7 mouse cellular contexts compared by ENCODE assay signal in genomic region chr7:141464603-141465201, GRCm38 (mm10). TPM values are rescaled to one million over a fixed set of nuclear protein-coding genes. Genes with fewer than 3 reads are reported as not detected.
DNase-seq lines count a peak whose midpoint lies in the region; ATAC-seq and TF ChIP-seq lines count a peak whose summit lies in the region.

No protein-coding gene starts in this region.

- no peaks in the 10 kb centered on the region for H3K36me3 ChIP-seq in testis, adult 2 months (ENCODE audit: control insufficient read depth, insufficient read depth, low read length)
- H3K36me3 ChIP-seq in forebrain, embryonic 15.5 days = peaks cover 4% of the 10 kb centered on the region; the same call in 1 of the 2 replicates
- peaks cover under 1% of the 10 kb centered on the region; the same call in 1 of the 2 replicates for H3K36me3 ChIP-seq in lung, postnatal 0 days (ENCODE audit: insufficient read depth, low read length)

- no peaks in the 10 kb centered on the region for H3K27me3 ChIP-seq in testis, adult 2 months (ENCODE audit: control insufficient read depth, insufficient read depth, low read length)
- peaks cover 69% of the 10 kb centered on the region for H3K27me3 ChIP-seq in forebrain, embryonic 15.5 days
- H3K27me3 ChIP-seq in lung, postnatal 0 days (replicated peaks; ENCODE audit: insufficient read depth, low read length) = no peaks in the 10 kb centered on the region; the same call in 1 of the 2 replicates

- peak overlapping the region; percentile 18 for H3K27ac ChIP-seq in testis, adult 2 months (ENCODE audit: control insufficient read depth, insufficient read depth, low read depth, low read length)
- H3K27ac ChIP-seq in forebrain, embryonic 15.5 days (replicated peaks) = no peak overlapping the region
- H3K27ac ChIP-seq in lung, postnatal 0 days (ENCODE audit: low read length) = peak overlapping the region; percentile 86

- no peak overlapping the region for H3K9ac ChIP-seq in forebrain, embryonic 15.5 days (replicated peaks)
- H3K9ac ChIP-seq in lung, postnatal 0 days (replicated peaks; ENCODE audit: low read depth) = peak overlapping the region; percentile 46

- 4% methylated on average over 38 of the region's 38 CpGs for WGBS in forebrain, embryonic 15.5 days
- WGBS in lung, postnatal 0 days = 12% methylated on average over 38 of the region's 38 CpGs

- H3K4me1 ChIP-seq in testis, adult 2 months (ENCODE audit: control insufficient read depth, insufficient read depth, low read length) = peaks cover 61% of the 10 kb centered on the region
- peaks cover 47% of the 10 kb centered on the region for H3K4me1 ChIP-seq in forebrain, embryonic 15.5 days
- peaks cover 53% of the 10 kb centered on the region for H3K4me1 ChIP-seq in lung, postnatal 0 days (ENCODE audit: insufficient read depth, low read depth, low read length)

- no peak for TF ChIP-seq EP300 in lung, postnatal 0 days (IDR thresholded peaks at IDR 0.05)

- ATAC-seq in forebrain, embryonic 15.5 days (replicated peaks) = no peak
- no peak for ATAC-seq in lung, postnatal 0 days

- TF ChIP-seq POLR2A in testis, adult 2 months (IDR thresholded peaks at IDR 0.05; ENCODE audit: control insufficient read depth, low read depth, low read length) = no peak

- no peak for TF ChIP-seq CTCF in testis, adult 2 months (IDR thresholded peaks at IDR 0.05; ENCODE audit: control insufficient read depth, insufficient read depth, insufficient replicate concordance, low read depth, low read length)
- TF ChIP-seq CTCF in lung, postnatal 0 days (IDR thresholded peaks at IDR 0.05) = no peak

- no peak for DNase-seq in testis, postnatal 10 days (ENCODE audit: low spot score)
- peak; percentile 59 for DNase-seq in kidney, adult 18-20 months
- peak; percentile 44 for DNase-seq in lung, postnatal 0 days (ENCODE audit: low spot score)
- peak; percentile 66 for DNase-seq in testis, postnatal 14 days (ENCODE audit: low spot score)
- DNase-seq in embryo, embryonic 10.5 days (ENCODE audit: low spot score) = no peak

- H3K9me3 ChIP-seq in forebrain, embryonic 15.5 days = no peaks in the 10 kb centered on the region
- H3K9me3 ChIP-seq in lung, postnatal 0 days (ENCODE audit: low read length) = no peaks in the 10 kb centered on the region

- H3K4me3 ChIP-seq in testis, adult 2 months (ENCODE audit: control insufficient read depth, low read depth, low read length) = peak overlapping the region; percentile 66
- peak overlapping the region; percentile 14; the same call in 1 of the 2 replicates for H3K4me3 ChIP-seq in forebrain, embryonic 15.5 days
- H3K4me3 ChIP-seq in lung, postnatal 0 days (ENCODE audit: low read depth, low read length) = peak overlapping the region; percentile 28

- H3K4me2 ChIP-seq in forebrain, embryonic 15.5 days (replicated peaks) = peak overlapping the region; percentile 8; the same call in 1 of the 2 replicates
- peak overlapping the region; percentile 54 for H3K4me2 ChIP-seq in lung, postnatal 0 days (replicated peaks; ENCODE audit: low read depth, low read length)

RNA-seq across cellular contexts. Expression of gene Cd151, which starts 2.5 kb away (rescaled TPM):
- polyA plus RNA-seq in testis, adult 2 months (2012; rRNA removed) = 102 and 104 TPM in 2 replicates
- polyA plus RNA-seq in forebrain, embryonic 15.5 days (2015; fragmentation: Nextera tagmentation; extraction: Ambion mirVana) = 15.9 and 18.6 TPM in 2 replicates
- polyA plus RNA-seq in lung, postnatal 0 days (2015; fragmentation: Nextera tagmentation; extraction: Ambion mirVana) = 45.1 and 49.6 TPM in 2 replicates

RNA-seq across cellular contexts. Expression of gene Cracr2b, which starts 3.8 kb away (rescaled TPM):
- 2.1 and 2.4 TPM in 2 replicates for polyA plus RNA-seq in testis, adult 2 months (2012; rRNA removed)
- 5.0 and 8.5 TPM in 2 replicates for polyA plus RNA-seq in forebrain, embryonic 15.5 days (2015; fragmentation: Nextera tagmentation; extraction: Ambion mirVana)
- 74.9 and 82.0 TPM in 2 replicates for polyA plus RNA-seq in lung, postnatal 0 days (2015; fragmentation: Nextera tagmentation; extraction: Ambion mirVana)

RNA-seq across cellular contexts. Expression of gene Pnpla2, which starts 9.7 kb away (rescaled TPM):
- polyA plus RNA-seq in testis, adult 2 months (2012; rRNA removed) = 379 and 436 TPM in 2 replicates
- polyA plus RNA-seq in forebrain, embryonic 15.5 days (2015; fragmentation: Nextera tagmentation; extraction: Ambion mirVana) = 21.5 and 22.0 TPM in 2 replicates
- polyA plus RNA-seq in lung, postnatal 0 days (2015; fragmentation: Nextera tagmentation; extraction: Ambion mirVana) = 96.0 and 116 TPM in 2 replicates

RNA-seq across cellular contexts. Expression of gene Polr2l, which starts 10.2 kb away (rescaled TPM):
- polyA plus RNA-seq in testis, adult 2 months (2012; rRNA removed) = 20.8 and 21.1 TPM in 2 replicates
- 68.3 and 73.2 TPM in 2 replicates for polyA plus RNA-seq in forebrain, embryonic 15.5 days (2015; fragmentation: Nextera tagmentation; extraction: Ambion mirVana)
- polyA plus RNA-seq in lung, postnatal 0 days (2015; fragmentation: Nextera tagmentation; extraction: Ambion mirVana) = 48.0 and 50.5 TPM in 2 replicates

RNA-seq across cellular contexts. Expression of gene Tspan4, which starts 10.3 kb away (rescaled TPM):
- polyA plus RNA-seq in testis, adult 2 months (2012; rRNA removed) = 14.6 and 15.5 TPM in 2 replicates
- 25.6 and 27.3 TPM in 2 replicates for polyA plus RNA-seq in forebrain, embryonic 15.5 days (2015; fragmentation: Nextera tagmentation; extraction: Ambion mirVana)
- 100 and 107 TPM in 2 replicates for polyA plus RNA-seq in lung, postnatal 0 days (2015; fragmentation: Nextera tagmentation; extraction: Ambion mirVana)

Comparison
In these comparisons a context has a peak if more than half of its experiments do, and no peak if none do; other contexts are left out.
1. DNase-seq: peak in kidney, adult 18-20 months (single experiment), lung, postnatal 0 days (single experiment) and testis, postnatal 14 days (single experiment); none in testis, postnatal 10 days (single experiment) and embryo, embryonic 10.5 days (single experiment).
2. H3K4me3 ChIP-seq: peak in every context shown above with its lines; median percentile 66 in testis, adult 2 months; 28 in lung, postnatal 0 days; 14 in forebrain, embryonic 15.5 days.